Mouse (Mus musculus): ENCODE data around the gene Rundc1.

GRCm38 (mm10) chr11:101468731-101469130 is 43.8 kb downstream of the Rundc1 start:
- TF ChIP-seq MAZ (IDR thresholded peaks at IDR 0.05; ENCODE audit: low read depth, low read length) (no peak), MAFK (IDR thresholded peaks at IDR 0.05; ENCODE audit: insufficient replicate concordance, low read length) (no peak), RAD21 (IDR thresholded peaks at IDR 0.05; ENCODE audit: low read depth, low read length) (no peak), EP300 (IDR thresholded peaks at IDR 0.05; ENCODE audit: low read length) (no peak), CTCF (conservative IDR thresholded peaks at IDR 0.05 in 1 of 2, IDR thresholded peaks at IDR 0.05 in 1 of 2; ENCODE audit: low read depth in 2 of 2, low read length in 2 of 2) (no peak)

Data from CH12.LX (cell line).